Mouse (Mus musculus) frontal cortex, postnatal 14 days (tissue): ENCODE results near the gene Olfr518.

Experiments used
- DNase-seq, 2 experiments: peaks; one replicate each; pipeline ENCODE4 v3.0.0; 2022; ENCODE audit warnings: low spot score in 2 of 2

Gene Olfr518

GRCm38 (mm10) chr7:108884906-108885305 is at the start of gene Olfr518:
TSS of gene Olfr518 (minus strand) at chr7:108885006.
- DNase-seq = no peak

GRCm38 (mm10) chr7:108933794-108934731 is 49.3 kb upstream of the Olfr518 start, which contains the start of gene Eif3f:
TSS of gene Eif3f (plus strand) at chr7:108934417.
- peak; percentile 93 to 97 for DNase-seq

DNA sequence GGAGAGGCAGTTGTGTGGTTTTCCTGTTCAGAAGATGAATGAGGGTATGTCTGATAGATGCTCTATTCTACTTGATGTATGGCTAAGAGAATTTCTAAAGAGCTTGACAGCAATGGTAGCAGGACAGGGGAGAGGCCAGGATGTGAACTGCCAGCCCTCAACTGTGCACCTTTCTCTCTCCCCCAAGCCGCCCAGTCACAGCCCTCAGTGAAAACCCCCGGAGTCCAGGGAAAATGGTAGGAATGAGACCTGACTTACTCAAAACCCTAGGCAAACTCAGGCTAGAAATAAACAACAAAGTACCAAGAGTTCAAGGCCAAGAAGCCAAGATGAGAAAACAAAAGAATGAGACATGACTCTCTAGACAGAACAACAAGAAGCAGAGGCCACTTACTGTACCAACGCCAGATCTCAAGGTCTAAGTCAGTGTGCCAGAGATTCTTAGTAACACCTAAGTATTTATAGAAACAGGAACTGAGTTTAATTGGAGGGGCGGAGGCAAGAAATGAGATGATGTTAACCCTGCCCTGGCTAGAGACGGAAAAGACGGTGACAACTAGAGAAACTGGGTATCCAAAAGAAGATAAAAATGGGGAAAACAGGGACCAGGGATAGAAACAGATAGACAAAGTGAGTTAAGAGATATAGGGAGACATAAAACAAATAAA is 45.1 kb upstream of the Olfr518 start, which contains the start of gene Nlrp10:
Nlrp10 (minus strand) TSS at position 453 of the 668 bp plus-strand sequence.
- DNase-seq = no peak

DNA sequence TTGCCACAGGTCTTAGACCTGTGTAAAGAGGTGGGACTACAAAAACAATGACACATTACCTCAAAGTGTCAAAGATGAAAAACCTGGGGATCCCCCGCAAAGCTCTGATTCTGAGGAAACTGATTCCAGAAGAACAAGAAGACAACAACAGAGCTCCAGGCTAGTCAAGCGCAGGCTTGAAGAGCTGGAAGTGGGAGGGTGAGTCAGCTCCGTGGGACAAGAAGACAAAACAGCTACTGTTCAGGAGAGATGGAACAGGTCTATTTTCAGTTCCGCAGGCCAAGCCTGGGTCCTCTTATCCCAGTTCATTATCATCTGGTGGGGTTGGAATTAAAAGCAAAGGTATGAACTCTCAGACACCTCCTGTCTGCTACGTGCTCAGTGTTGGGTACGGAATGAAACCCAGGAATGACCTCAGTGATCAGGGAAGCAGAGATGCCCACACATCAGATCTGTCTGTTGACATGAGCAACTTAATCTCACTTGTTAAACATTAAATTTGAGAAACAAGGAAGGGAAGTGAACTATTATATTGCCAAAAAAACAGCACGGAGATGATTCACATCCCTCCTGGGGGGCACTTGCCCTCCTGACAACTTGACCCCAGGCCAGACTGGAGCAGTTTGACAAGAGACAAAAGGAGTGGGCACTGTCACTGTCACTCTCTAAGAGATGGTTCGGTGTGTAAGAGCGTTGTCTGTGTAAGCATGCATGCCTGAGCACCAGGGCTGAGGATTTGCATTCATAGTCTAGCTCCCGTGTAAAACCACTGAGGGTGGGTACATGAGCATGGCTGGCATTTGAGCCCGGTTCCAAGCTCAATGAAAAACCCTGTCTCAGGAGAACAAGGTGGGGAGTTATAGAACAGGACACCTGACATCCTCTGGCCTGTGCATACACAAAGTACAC is 43.7 kb upstream of the Olfr518 start:
- no peak for DNase-seq

- no peak for DNase-seq
Measured at GRCm38 (mm10) chr7:108927043-108927442, 42.2 kb upstream of the Olfr518 start.

DNA sequence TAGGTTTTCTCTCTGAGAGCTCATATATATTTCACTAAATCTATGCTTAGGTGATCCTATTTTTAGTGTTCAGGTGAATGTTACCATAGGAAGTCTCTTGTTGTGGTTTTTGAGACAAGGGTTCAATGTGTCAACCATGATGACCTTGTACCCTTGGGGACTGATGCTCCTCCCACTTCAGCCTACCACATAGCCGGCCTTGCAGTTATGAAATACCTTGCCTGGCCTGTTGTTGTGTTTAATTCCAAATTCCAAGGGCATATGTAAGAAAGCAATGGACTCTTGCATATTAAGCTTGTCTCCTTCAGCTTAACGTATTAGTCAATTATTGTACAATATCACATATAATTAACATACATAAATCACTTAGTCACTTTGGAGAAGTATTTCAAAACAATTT is 19.2 kb upstream of the Olfr518 start:
- DNase-seq = no peak

DNA sequence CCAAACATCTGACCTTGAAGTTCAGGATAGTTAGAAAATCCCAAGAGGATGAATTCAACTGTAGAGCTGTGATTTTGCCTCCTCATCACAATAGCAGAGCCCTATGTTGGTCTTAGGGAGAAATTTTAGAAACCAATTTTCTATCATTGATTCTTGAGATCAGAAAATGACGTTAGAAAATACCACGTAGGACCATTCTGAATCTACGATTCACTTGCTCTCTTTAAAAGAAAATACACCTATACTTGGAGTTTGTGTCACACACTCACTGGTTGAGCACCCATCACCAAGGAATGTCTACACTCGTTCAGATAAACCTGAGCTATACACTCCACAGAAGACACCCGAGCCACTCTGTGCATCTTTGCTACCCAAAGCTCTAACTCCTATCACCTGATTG is 9.5 kb upstream of the Olfr518 start, which contains the start of gene Olfr519:
Olfr519 (minus strand) TSS at position 101 of the 400 bp plus-strand sequence.
- DNase-seq = no peak

DNA sequence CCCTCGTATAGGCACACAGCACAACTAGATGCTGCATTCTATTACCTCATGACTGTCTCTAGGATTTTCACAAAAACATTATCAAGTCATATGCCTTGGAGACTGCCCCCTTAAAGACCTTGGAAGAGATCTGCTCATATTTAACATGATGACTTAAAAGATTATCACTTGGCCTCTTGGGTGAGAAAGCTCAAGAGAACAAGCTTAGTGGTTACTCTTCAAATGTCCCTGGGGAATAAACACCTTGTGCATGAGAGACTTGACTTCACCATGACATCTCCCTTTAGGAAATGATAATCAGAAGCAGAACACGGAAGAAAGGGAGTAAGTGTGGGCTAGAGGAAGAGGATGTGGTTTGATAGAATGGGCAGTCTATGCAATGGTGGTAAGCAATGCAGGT is 12.5 kb downstream of the Olfr518 start, which contains the start of gene Olfr517:
Olfr517 (minus strand) TSS at position 101 of the 400 bp plus-strand sequence.
- DNase-seq = no peak

DNA sequence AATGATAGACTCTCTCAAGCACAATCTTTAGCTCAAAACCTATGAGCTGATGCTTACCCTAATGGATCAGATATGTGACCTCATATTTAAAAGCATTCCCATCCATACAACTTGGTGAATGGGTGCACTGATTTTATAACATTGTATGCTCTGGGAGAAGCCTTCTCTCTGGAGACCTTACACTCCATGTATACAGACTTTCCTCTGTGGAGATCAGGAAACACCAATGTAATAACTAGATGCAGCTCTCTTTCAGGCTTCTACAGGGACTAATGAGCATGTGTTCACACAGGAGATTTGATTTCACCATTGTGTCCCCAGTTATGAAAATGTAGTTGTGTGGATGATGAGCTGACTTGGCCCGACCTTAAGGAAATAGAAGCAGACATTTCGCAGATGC is 34.4 kb downstream of the Olfr518 start, which contains the start of gene Olfr516:
Olfr516 (minus strand) TSS at position 101 of the 400 bp plus-strand sequence.
- no peak for DNase-seq
